Mouse (Mus musculus) CH12.LX (cell line): Measurements from ENCODE around the gene Baz2b.

ENCODE experiments used
- CHD2 ChIP-seq: IDR thresholded peaks from 2 replicates; pipeline ENCODE4 v1.6.1; 2011; ENCODE audit warnings: low read length, improper control_type of control experiment
- CTCF ChIP-seq, 2 experiments: IDR thresholded peaks in 1 of 2; conservative IDR thresholded peaks in 1 of 2; 2 replicates each; pipeline ENCODE4 v1.5.1; 2011 to 2012; ENCODE audit warnings: low read depth in 2 of 2, low read length in 2 of 2, improper control_type of control experiment in 1 of 2, inconsistent platforms in 1 of 2, mild to moderate bottlenecking in 1 of 2, moderate library complexity in 1 of 2
- ELF1 ChIP-seq: IDR thresholded peaks from 2 replicates; pipeline ENCODE4 v1.6.1; 2014; ENCODE audit warnings: low read depth, mild to moderate bottlenecking, inconsistent platforms, low read length, improper control_type of control experiment
- IRF4 ChIP-seq: IDR thresholded peaks from 2 replicates; pipeline ENCODE4 v1.6.1; 2014; ENCODE audit warnings: low read depth, mild to moderate bottlenecking, inconsistent platforms, low read length, improper control_type of control experiment
- MAX ChIP-seq: IDR thresholded peaks from 2 replicates; pipeline ENCODE4 v1.6.1; 2011; ENCODE audit warnings: low read length, improper control_type of control experiment
- MEF2A ChIP-seq: IDR thresholded peaks from 2 replicates; pipeline ENCODE4 v1.6.1; 2014; ENCODE audit warnings: low read depth, mild to moderate bottlenecking, inconsistent platforms, low read length, improper control_type of control experiment, borderline replicate concordance
- MXI1 ChIP-seq: IDR thresholded peaks from 2 replicates; pipeline ENCODE4 v1.6.1; 2011; ENCODE audit warnings: mild to moderate bottlenecking, low read depth, low read length, improper control_type of control experiment
- NRF1 ChIP-seq: IDR thresholded peaks from 2 replicates; pipeline ENCODE4 v1.6.1; 2014; ENCODE audit warnings: low read depth, mild to moderate bottlenecking, inconsistent platforms, low read length, improper control_type of control experiment, moderate library complexity
- POLR2A ChIP-seq: IDR thresholded peaks from 2 replicates; pipeline ENCODE4 v1.6.1; 2011; ENCODE audit warnings: low read depth, mild to moderate bottlenecking, improper control_type of control experiment, low read length
- SIN3A ChIP-seq: IDR thresholded peaks from 2 replicates; pipeline ENCODE4 v1.6.1; 2012; ENCODE audit warnings: low read length, improper control_type of control experiment, inconsistent platforms
- TCF12 ChIP-seq: IDR thresholded peaks from 2 replicates; pipeline ENCODE4 v1.6.1; 2014; ENCODE audit warnings: low read depth, mild to moderate bottlenecking, inconsistent platforms, low read length, improper control_type of control experiment
- UBTF ChIP-seq: IDR thresholded peaks from 2 replicates; pipeline ENCODE4 v1.6.1; 2012; ENCODE audit warnings: low read depth, mild to moderate bottlenecking, inconsistent platforms, low read length, improper control_type of control experiment, moderate library complexity
- ZKSCAN1 ChIP-seq: IDR thresholded peaks from 2 replicates; pipeline ENCODE4 v1.6.1; 2012; ENCODE audit warnings: low read depth, inconsistent platforms, low read length, improper control_type of control experiment, borderline replicate concordance

- TF ChIP-seq POLR2A (no peak), MAX (no peak), ZKSCAN1 (no peak), CTCF (conservative IDR thresholded peaks at IDR 0.05 in 1 of 2, IDR thresholded peaks at IDR 0.05 in 1 of 2; ENCODE audit: low read depth in 2 of 2, low read length in 2 of 2) (no peak), TCF12 (no peak), ELF1 (no peak), MEF2A (no peak), MXI1 (no peak), NRF1 (no peak), IRF4 (no peak), CHD2 (no peak), SIN3A (no peak), UBTF (no peak)
These were observed 206.0 kb downstream of the Baz2b start for GRCm38 (mm10) chr2:60003665-60004045.
